25 mouse cellular contexts compared by ENCODE assay signal in the genomic region with DNA sequence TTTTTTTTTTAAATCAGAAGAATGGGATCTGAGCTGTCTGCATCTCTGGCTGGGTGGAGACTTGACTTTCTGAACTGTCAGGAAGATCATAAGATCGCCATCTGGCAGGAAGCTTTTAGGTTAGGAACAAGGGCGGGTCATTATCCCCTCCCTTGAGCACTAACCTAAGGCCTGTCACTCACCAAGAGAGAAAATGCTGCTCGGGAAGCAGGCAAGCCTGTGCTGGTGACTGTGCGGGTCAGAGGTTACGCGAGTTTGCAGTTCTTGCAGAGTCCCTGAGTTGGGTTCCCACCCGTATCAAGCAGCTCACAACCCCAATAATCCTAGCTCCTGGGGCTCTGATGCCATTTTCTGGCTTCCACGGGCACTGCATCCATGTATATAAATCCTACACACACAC. TPM values are rescaled to one million over a fixed set of nuclear protein-coding genes. Genes with fewer than 3 reads are reported as not detected.
"Had no signal": no experiment of that assay in that cellular context is flagged by ENCODE, and none has a peak within 500 bp of the region (broad histone marks: within the 10 kb centered on the region; RNA-seq: fewer than 3 reads in every experiment).

No protein-coding gene starts in this region.

- H3K27ac ChIP-seq: kidney, embryonic 15.5 days; limb, embryonic 15.5 days; liver, embryonic 12.5 days; midbrain, embryonic 10.5 days; neural tube, embryonic 15.5 days had no signal

- H3K4me1 ChIP-seq: limb, embryonic 15.5 days; liver, embryonic 12.5 days; neural tube, embryonic 15.5 days had no signal

- H3K9ac ChIP-seq: kidney, embryonic 15.5 days; limb, embryonic 15.5 days; liver, embryonic 12.5 days; lung, embryonic 14.5 days; neural tube, embryonic 15.5 days had no signal

- H3K36me3 ChIP-seq: kidney, embryonic 15.5 days; limb, embryonic 15.5 days; liver, embryonic 12.5 days; midbrain, embryonic 10.5 days; neural tube, embryonic 15.5 days had no signal

- H3K4me2 ChIP-seq: kidney, embryonic 15.5 days; limb, embryonic 15.5 days; liver, embryonic 12.5 days; lung, embryonic 14.5 days; neural tube, embryonic 15.5 days had no signal

- H3K27me3 ChIP-seq: limb, embryonic 15.5 days; neural tube, embryonic 15.5 days had no signal

- H3K9me3 ChIP-seq: kidney, embryonic 15.5 days; limb, embryonic 15.5 days; liver, embryonic 12.5 days; midbrain, embryonic 10.5 days; neural tube, embryonic 15.5 days had no signal

- DNase-seq: kidney, postnatal 14 days; layer of hippocampus, adult 9-11 months; layer of hippocampus, postnatal 36 days; lung, embryonic 14.5 days; lung, postnatal 10 days; lung, postnatal 4 days; midbrain, embryonic 14.5 days; right cerebral cortex, adult 18-20 months; spleen, adult 18-20 months; thymus, adult 18-20 months; thymus, postnatal 25 days had no signal

- ATAC-seq: liver, embryonic 12.5 days had no signal

- H3K4me3 ChIP-seq: kidney, embryonic 15.5 days; limb, embryonic 15.5 days; liver, embryonic 12.5 days; midbrain, embryonic 10.5 days; myocyte; neural tube, embryonic 15.5 days had no signal

RNA-seq across cellular contexts. Expression of a gene that starts 5.1 kb away (rescaled TPM):
- total RNA-seq: layer of hippocampus, postnatal 36 days; left cerebral cortex, adult 8-10 months; left cerebral cortex, postnatal 25 days; megakaryocyte, adult 5-6 weeks had no signal
- polyA plus RNA-seq: kidney, embryonic 15.5 days; limb, embryonic 11.5 days; limb, embryonic 15.5 days; liver, embryonic 12.5 days; liver, embryonic 16.5 days; lung, embryonic 14.5 days; midbrain, embryonic 10.5 days; midbrain, embryonic 14.5 days; myocyte; neural tube, embryonic 11.5 days; neural tube, embryonic 15.5 days; stomach, embryonic 14.5 days; urinary bladder, adult 2 months had no signal

RNA-seq across cellular contexts. Expression of a gene that starts 5.4 kb away (rescaled TPM):
- total RNA-seq: megakaryocyte, adult 5-6 weeks had no signal
- polyA plus RNA-seq: liver, embryonic 12.5 days; liver, embryonic 16.5 days; neural tube, embryonic 11.5 days had no signal

RNA-seq across cellular contexts. Expression of a gene that starts 9.1 kb away (rescaled TPM):
- total RNA-seq: layer of hippocampus, postnatal 36 days; left cerebral cortex, adult 8-10 months; left cerebral cortex, postnatal 25 days; megakaryocyte, adult 5-6 weeks had no signal
- polyA plus RNA-seq: limb, embryonic 11.5 days; limb, embryonic 15.5 days; liver, embryonic 12.5 days; liver, embryonic 16.5 days; lung, embryonic 14.5 days; midbrain, embryonic 10.5 days; midbrain, embryonic 14.5 days; neural tube, embryonic 11.5 days; neural tube, embryonic 15.5 days; stomach, embryonic 14.5 days had no signal
